Mouse (Mus musculus) limb, embryonic 14.5 days (tissue): ENCODE data around the gene Pipox. TPM values are rescaled to one million over a fixed set of nuclear protein-coding genes. Genes with fewer than 3 reads are reported as not detected.

Source experiments
- ATAC-seq: fragments of 200-750 bp; cut with Nextera tagmentation; 2 replicates; pipeline ENCODE4 v1.8.0; 2017; ENCODE audit warnings: low read depth, moderate number of reproducible peaks, moderate TSS enrichment; ENCODE audit not compliant: low FRiP score
- DNase-seq: peaks from one replicate; pipeline ENCODE4 v3.0.0-alpha.2; 2015; ENCODE audit warnings: low spot score
- H3K27ac ChIP-seq: fragments of 300-500 bp; sonication (generic); replicated peaks from 2 replicates; pipeline ENCODE4 v1.5.1; 2014; ENCODE audit warnings: low read depth, mild to moderate bottlenecking, low read length, moderate library complexity, mixed read lengths
- H3K27me3 ChIP-seq: fragments of 300-500 bp; sonication (generic); 2 replicates; pipeline ENCODE4 v1.6.1; 2014; ENCODE audit warnings: low read length, mixed read lengths; ENCODE audit not compliant: control insufficient read depth, insufficient read depth
- H3K36me3 ChIP-seq: fragments of 300-500 bp; sonication (generic); 2 replicates; pipeline ENCODE4 v1.6.1; 2014; ENCODE audit warnings: mild to moderate bottlenecking, low read length, moderate library complexity, mixed read lengths; ENCODE audit not compliant: control insufficient read depth, insufficient read depth
- H3K4me1 ChIP-seq: fragments of 300-500 bp; sonication (generic); 2 replicates; pipeline ENCODE4 v1.6.1; 2014; ENCODE audit warnings: antibody characterized with exemption, low read length, mixed read lengths; ENCODE audit not compliant: control insufficient read depth, insufficient read depth
- H3K4me2 ChIP-seq: fragments of 300-500 bp; sonication (generic); replicated peaks from 2 replicates; pipeline ENCODE4 v1.6.1; 2014; ENCODE audit warnings: low read depth, mild to moderate bottlenecking, low read length, moderate library complexity; ENCODE audit not compliant: severe bottlenecking
- H3K4me3 ChIP-seq: fragments of 300-500 bp; sonication (generic); replicated peaks from 2 replicates; pipeline ENCODE4 v1.5.1; 2014; ENCODE audit warnings: low read length
- H3K9ac ChIP-seq: fragments of 300-500 bp; sonication (generic); 2 replicates; pipeline ENCODE4 v1.6.1; 2014; ENCODE audit warnings: mild to moderate bottlenecking, low read depth, low read length, moderate library complexity; ENCODE audit not compliant: severe bottlenecking
- H3K9me3 ChIP-seq: fragments of 300-500 bp; sonication (generic); 2 replicates; pipeline ENCODE4 v1.6.1; 2016; ENCODE audit warnings: low read length; ENCODE audit not compliant: control insufficient read depth
- POLR2A ChIP-seq: fragments of 200-500 bp; IDR thresholded peaks from 2 replicates; pipeline ENCODE4 v1.8.0; 2012; ENCODE audit warnings: inconsistent platforms, mild to moderate bottlenecking, moderate library complexity, borderline replicate concordance; ENCODE audit not compliant: insufficient read depth, insufficient read length; ENCODE audit errors: extremely low read depth
- WGBS: fragments of 180-500 bp; shearing (Covaris S2); extraction: QIAGEN DNeasy Blood & Tissue Kit; methylation state at CpG from one replicate; pipeline ENCODE4 v1.1.7; 2014; 5-methylcytosine and 5-hydroxymethylcytosine counted together
- polyA plus RNA-seq, 2 experiments: library from polyadenylated mRNA; depleted of rRNA in 1 of 2; stranded (reverse) in 1 of 2; unstranded in 1 of 2; fragments of >200 nt; fragmentation: Nextera tagmentation in 1 of 2; extraction: Ambion mirVana in 1 of 2; gene quantifications; 2 replicates each; pipeline versions ENCODE4 v1.2.1 to v1.2.3; 2012 to 2014

The Pipox gene
- polyA plus RNA-seq, 2 experiments, result 0.94 to 1.3 TPM

DNA sequence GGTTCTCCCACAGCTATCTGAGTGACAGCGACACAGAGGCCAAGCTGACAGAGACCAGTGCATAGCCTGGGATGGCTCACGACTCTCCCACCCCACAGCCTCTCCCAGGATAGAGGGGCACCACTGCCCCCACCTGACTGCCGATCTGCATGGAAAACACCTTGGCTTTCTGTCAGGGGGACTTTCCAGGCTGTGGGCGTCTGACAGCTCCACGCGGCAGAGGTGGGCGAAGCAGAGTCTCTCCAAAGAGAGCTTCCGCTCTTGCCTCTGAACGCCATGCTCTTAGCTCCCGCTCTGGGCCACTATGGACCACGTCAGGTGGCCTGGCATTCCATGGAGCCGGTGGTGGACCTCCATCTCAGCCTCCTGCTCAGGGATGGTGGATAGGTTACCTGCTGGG, 29.1 kb downstream of the Pipox start:
- no peak for ATAC-seq
- Histone ChIP-seq H3K4me1 (peaks cover 16% of the 10 kb centered on the region; the same call in 1 of the 2 replicates), H3K9ac (no peak overlapping the region), H3K27me3 (no peaks in the 10 kb centered on the region; the same call in 1 of the 2 replicates), H3K36me3 (peaks cover 34% of the 10 kb centered on the region), H3K27ac (no peak overlapping the region), H3K9me3 (no peaks in the 10 kb centered on the region), H3K4me3 (no peak overlapping the region), H3K4me2 (no peak overlapping the region)
- TF ChIP-seq POLR2A, result no peak
- 60% methylated on average over 12 of the region's 12 CpGs for WGBS
- DNase-seq, result no peak

DNA sequence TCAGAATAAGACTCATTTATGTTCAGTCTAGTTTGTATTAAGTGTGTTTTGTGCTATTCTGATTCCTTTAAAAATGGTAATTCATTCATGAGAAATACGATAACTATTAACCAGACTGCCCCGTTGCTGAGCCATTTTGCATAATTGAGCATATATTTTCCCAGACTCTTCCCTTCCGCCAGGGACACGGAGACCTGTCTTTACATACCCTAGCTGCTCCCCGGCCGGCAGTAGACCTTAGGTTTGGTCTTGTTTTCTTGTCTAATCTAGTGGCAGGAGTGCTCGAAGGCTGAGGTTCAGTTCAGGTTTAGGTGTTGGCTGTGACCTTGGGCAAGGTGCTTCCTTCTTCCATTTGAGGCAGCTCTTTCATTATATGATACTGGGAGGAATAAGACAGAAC, 31.0 kb downstream of the Pipox start:
- ATAC-seq (no peak), DNase-seq (no peak)
- H3K27ac ChIP-seq, result no peak overlapping the region
- no peak overlapping the region for H3K4me3 ChIP-seq
- 90% methylated on average over 7 of the region's 7 CpGs for WGBS
- TF ChIP-seq POLR2A, result no peak
- H3K27me3 ChIP-seq, result peaks cover 6% of the 10 kb centered on the region; the same call in 1 of the 2 replicates
- H3K4me1 ChIP-seq, result peaks cover 10% of the 10 kb centered on the region; the same call in 1 of the 2 replicates
- no peaks in the 10 kb centered on the region for H3K9me3 ChIP-seq
- H3K9ac ChIP-seq, result no peak overlapping the region
- H3K36me3 ChIP-seq, result peaks cover 51% of the 10 kb centered on the region
- no peak overlapping the region for H3K4me2 ChIP-seq

DNA sequence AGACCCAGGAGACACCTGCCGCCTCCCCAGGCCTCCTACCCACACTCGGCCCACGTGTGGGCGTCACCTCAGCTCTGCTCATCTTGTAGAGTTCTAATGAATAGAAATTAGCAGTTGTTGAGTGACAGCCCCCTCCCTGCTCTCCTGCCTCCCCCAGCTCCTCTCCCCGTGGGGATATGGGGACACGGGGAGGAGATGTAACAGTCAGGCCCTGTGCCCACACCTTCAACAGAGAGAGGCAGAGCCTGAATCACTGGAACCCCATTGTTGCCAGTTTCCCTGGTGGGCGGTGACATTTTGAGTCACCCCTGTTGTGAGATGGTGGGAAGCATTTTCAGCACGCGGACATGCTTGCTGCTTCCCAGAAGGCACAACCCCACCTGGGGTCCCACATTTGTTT, 32.9 kb downstream of the Pipox start:
- no peak for TF ChIP-seq POLR2A
- no peak overlapping the region for H3K27ac ChIP-seq
- H3K27me3 ChIP-seq, result peaks cover 6% of the 10 kb centered on the region; the same call in 1 of the 2 replicates
- H3K36me3 ChIP-seq, result peaks cover 58% of the 10 kb centered on the region
- no peak for DNase-seq
- no peak for ATAC-seq
- no peaks in the 10 kb centered on the region for H3K9me3 ChIP-seq
- H3K4me1 ChIP-seq, result no peaks in the 10 kb centered on the region
- H3K9ac ChIP-seq, result no peak overlapping the region
- H3K4me3 ChIP-seq, result no peak overlapping the region
- H3K4me2 ChIP-seq, result no peak overlapping the region
- whole genome bisulfite sequencing, result 81% methylated on average over 9 of the region's 9 CpGs

DNA sequence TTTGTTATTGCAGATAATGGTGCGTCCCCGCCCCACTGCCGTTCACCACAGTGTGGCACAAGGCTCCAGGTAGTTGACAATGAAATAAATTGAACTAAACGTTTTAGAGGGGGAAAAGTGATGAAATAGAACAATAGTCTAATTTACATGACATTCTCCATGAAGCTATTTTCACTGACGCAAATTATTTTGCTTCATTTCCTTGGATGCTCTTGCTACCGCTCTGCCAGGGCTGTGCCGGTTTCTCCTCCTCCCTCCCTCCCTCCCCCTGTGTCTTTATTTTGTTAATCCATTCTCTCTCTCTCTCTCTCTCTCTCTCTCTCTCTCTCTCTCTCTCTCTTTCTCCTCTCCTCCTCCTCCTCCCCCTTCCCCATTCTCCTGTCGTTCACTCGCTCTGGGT, 35.3 kb downstream of the Pipox start:
- no peaks in the 10 kb centered on the region; the same call in 1 of the 2 replicates for H3K4me1 ChIP-seq
- H3K9me3 ChIP-seq, result no peaks in the 10 kb centered on the region
- peaks cover 53% of the 10 kb centered on the region for H3K36me3 ChIP-seq
- H3K9ac ChIP-seq, result no peak overlapping the region
- whole genome bisulfite sequencing, result 63% methylated on average over 9 of the region's 9 CpGs
- peaks cover 6% of the 10 kb centered on the region; the same call in 1 of the 2 replicates for H3K27me3 ChIP-seq
- DNase-seq (no peak), ATAC-seq (no peak)
- H3K4me3 ChIP-seq, result no peak overlapping the region
- TF ChIP-seq POLR2A, result no peak
- H3K27ac ChIP-seq, result no peak overlapping the region
- H3K4me2 ChIP-seq, result no peak overlapping the region

DNA sequence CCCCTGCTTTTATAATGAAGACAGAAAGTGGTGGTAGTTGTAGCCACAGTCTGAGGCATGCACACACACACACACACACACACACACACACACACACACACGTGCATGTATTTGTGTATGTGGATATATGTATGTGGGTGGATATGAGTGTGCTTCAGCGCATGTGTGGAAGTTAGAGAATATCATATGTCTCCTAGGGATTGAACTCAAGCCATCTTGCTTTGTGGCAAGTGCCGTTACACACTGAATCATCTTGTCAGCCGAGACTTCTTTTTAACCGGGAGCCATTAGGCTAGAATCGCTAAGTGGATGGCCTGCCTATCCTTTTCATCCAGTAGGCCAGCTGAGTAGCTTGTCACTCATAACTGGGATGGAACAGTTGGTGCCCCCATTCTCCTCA, 36.8 kb downstream of the Pipox start:
- peaks cover 65% of the 10 kb centered on the region for H3K36me3 ChIP-seq
- DNase-seq (no peak), ATAC-seq (no peak)
- no peak overlapping the region for H3K4me2 ChIP-seq
- peaks cover 6% of the 10 kb centered on the region; the same call in 1 of the 2 replicates for H3K27me3 ChIP-seq
- no peak overlapping the region for H3K9ac ChIP-seq
- H3K4me1 ChIP-seq, result no peaks in the 10 kb centered on the region; the same call in 1 of the 2 replicates
- no peak overlapping the region for H3K27ac ChIP-seq
- H3K9me3 ChIP-seq, result no peaks in the 10 kb centered on the region
- WGBS, result 84% methylated on average over 6 of the region's 6 CpGs
- TF ChIP-seq POLR2A, result no peak
- no peak overlapping the region for H3K4me3 ChIP-seq
